Mouse (Mus musculus): ENCODE measurements around the gene S1pr5.

GRCm38 (mm10) chr9:21275727-21276126, 27.5 kb upstream of the S1pr5 start:
- no peak for TF ChIP-seq CTCF (IDR thresholded peaks at IDR 0.05; ENCODE audit: low read depth, low read length)
- no peak for TF ChIP-seq POLR2A (IDR thresholded peaks at IDR 0.05; ENCODE audit: borderline replicate concordance, low read depth, low read length)

All from bone marrow macrophage, adult 2 months (primary cell).